Mouse (Mus musculus): ENCODE measurements around the gene Elovl7.

- TF ChIP-seq POLR2A (IDR thresholded peaks at IDR 0.05; ENCODE audit: control insufficient read depth, low read depth, low read length) (no peak), CTCF (IDR thresholded peaks at IDR 0.05; ENCODE audit: control insufficient read depth, insufficient read depth, insufficient replicate concordance, low read depth, low read length) (no peak)
Observed at GRCm38 (mm10) chr13:108302957-108303675, 88.9 kb downstream of the Elovl7 start.

All from testis, adult 2 months (tissue).